Mouse (Mus musculus) retina, adult 2 months (tissue): ENCODE data around the gene Stc2.

ENCODE experiments used
- DNase-seq: peaks from one replicate; pipeline ENCODE4 v3.0.0-alpha.2; 2012; ENCODE audit warnings: low read depth, low spot score

Gene Stc2

DNA sequence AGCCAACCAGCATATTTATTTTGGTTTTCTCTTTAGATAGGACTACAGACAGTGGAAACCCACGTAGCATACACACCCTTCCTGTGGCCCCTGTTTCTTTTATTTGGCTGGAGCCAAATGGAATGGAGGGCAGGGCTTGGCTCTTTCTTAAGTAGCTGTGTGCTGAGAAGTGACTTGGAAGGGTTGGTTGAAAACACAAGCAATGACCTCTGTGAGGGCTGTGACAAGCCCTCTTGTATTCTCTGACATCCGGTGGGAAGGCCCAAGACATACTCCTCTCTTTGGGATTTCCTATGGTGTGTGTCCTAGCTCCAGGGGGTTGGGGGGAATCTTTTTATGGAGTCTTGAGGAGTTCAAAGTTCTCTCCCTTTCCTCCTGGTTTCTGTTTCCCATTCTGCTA, 3.5 kb downstream of the Stc2 start:
- no peak for DNase-seq

DNA sequence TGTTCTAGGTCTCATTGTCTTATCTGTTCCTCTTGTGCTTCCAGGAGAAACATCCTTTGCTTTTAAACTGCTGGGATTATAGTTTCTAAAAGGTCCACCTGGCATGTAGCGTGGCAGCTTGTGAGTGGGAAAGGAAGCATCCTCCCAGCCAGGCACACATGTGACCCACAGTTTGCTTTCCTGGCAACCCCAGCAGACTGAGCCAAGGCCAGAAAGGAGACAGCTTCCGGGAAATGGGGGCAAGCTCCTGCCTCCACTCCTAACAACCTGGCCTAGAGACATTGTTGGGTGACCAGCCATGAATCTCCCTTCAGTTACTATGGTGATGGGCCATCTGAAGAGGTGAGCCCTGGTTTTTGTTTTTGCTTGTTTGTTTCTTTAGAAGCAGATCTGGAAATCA, 3.9 kb downstream of the Stc2 start:
- no peak for DNase-seq

DNA sequence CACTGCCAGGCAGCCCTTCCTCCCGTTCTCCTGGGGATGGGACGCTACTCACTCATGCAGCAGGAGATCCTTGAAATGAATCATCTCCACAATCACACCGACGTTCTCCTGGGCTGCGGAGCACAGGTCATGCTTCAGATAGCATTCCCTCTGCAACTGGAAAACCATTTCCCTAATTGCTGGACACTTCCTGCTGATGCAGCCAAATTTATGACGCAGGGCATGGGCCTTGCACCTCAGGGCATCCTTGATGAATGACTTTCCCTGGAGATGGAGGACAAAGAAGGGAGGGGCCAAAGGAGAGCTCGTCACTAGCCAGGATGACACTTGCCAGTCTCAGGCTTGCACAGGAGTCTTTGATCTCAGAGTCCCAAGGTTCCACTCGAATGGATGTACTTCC, 4.6 kb downstream of the Stc2 start:
- DNase-seq, result no peak

DNA sequence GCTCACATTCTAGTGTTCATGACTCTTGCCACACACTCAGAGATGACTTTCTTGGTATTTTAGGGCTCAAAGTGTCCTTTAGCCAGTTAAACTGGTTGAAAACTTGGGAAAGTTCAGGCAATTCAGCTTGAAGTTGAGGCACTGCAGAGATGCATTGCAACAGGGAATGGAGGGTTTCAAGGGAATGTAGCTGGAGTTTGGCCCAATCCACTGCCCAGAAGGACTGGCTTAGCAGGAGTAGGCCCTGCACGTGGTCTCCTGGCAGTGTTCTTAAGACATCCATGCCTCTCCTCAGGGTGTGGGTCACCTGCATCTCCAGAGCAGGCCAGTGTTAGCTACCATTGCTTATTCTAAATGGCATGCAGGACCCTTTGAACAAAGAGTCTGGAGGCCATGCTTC, 7.0 kb downstream of the Stc2 start:
- DNase-seq, result no peak

DNA sequence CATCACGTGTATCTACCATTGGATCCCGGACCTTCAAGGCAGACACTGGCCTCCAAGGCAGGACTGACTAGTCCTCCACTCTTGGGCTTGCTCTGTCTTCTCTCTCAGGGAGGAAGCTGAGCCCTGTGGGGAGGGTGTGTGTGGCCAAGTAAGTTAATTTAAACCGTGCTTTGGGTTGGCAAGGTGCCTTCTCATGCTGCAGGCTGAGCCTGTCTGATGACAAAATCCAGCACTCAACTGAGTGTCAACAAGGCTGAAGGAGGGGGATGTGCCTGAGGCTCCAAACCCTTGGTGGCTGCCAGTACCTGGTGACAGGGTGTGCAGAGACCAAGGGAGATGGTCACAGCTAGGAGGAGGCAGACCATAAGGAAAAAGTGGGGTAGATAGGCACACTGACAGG, 7.5 kb downstream of the Stc2 start:
- no peak for DNase-seq

DNA sequence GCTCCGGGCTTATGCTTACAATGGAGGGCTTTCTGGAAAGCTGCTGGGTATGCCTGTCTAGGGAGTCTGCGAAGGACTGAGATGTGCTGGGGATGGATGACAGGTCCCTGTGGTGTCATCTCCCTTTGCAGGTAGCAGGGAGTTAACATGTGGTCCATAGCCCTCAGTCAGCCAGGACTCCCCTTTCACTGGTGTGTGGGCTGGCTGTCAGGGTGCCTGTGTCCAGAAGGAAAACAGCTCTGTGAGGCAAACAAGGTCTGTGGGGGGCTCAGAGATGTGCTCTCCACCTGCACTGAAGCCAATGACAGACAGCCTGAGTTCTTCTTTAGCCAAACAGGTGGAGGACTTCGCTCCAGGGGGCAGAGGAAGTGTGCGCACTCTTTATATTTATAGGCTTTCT, 8.8 kb downstream of the Stc2 start:
- no peak for DNase-seq

DNA sequence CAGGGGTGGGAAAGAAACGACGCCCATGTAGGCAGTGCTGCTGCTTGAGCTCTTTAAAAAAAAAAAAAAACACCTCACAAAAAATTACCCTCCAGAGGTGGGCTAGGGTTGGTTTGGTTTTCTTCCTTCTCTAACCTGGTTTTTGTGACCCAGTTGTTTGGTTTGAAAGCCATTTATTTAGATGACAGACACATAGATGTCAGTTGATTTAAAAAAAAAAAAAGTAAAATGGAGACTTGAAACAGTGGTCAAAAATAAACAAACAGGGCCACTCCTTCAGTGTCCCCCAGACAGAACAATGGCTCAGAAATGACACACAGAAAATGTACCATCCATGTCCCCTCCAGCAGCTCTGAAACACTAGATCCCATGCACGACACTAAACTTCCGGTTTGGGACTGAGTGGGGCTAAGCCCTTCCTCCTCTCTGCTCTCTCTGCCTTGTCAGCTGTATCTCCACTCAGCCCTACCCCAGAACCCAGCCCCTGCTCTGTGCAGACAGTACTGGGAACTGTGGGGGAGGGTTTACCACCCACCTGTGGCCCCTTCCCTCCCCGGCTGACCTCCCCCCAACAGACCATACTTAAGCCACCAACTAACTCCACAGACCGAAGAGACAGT, 10.5 kb downstream of the Stc2 start:
- DNase-seq, result no peak

DNA sequence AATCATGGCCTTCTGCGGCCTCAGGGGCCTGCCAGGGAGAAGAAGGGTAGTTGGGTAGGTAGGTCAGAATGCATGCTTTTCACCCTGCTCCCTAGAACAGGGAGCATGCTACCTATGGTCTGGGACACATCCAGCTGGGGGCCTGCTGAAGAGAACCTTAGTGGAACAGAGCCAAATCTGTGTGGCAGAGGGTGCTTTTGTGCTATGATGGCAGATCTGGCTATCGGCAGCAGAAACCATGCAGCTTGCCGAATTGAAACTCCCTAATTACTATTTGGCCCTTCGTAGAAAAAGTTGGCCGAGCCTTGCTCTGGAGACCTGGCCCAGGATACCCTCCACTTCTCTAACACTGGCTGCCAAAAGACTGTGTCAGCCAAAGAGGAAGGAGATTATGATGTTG, 11.4 kb downstream of the Stc2 start:
- DNase-seq, result no peak

DNA sequence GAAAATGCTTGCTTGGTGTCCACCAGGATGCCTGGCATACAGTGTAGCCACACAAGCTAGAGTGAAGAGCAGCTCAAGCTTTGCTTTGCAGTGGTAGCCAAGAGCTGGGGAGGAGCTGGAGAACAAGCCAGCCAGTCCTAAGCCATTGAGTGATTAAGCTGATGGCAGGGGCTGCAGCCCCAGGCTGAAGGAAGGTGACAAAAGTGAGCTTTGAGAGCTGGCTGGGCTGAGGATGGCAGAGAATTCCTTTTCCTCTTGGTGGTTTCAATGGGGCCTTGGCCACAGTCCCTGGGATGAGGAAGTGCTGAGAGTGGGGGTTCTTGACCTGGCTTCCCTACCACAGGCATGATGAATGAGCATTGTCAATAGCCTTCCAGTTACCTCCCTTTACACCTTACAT, 13.0 kb downstream of the Stc2 start:
- no peak for DNase-seq

DNA sequence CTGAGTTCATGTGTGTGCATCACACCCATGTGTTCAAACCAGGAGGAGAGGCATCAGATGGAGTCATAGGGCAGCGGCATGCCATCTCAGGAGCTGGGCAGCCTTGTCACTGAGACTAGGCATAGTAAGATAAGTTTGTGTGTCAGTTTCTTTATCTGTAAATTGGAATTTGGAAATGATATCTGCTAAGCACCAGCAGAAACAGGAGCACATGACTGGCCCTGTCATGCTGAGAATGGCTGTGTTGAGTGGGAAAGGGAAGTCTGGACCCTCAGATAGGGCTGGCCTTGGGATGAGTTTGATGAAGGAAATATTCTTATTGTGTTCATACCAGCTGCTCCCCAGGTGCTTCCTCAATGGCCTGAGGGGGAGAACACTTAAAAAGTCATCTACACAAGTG, 14.1 kb downstream of the Stc2 start:
- no peak for DNase-seq

DNA sequence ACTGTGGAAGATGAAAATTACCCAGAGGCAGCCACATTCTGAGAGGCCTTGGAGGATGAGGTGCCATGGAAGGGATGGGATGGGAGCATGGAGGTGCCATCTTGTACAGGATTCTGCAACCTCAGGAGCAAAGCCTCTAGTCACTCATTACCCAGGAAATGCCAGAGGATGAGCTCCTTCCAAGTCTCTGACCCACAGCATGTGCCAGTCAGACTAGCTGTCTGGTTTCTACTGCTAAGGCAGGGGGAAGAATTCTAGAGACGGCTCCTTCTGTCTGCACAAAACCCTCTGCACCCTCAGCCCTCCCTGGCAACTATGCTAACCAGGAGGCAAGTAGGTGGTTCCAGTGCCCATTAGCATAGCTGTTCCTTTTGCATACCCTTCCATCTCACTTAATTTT, 15.4 kb downstream of the Stc2 start:
- DNase-seq, result no peak
